Mouse (Mus musculus): ENCODE data around the gene Tlr6. TPM values are rescaled to one million over a fixed set of nuclear protein-coding genes. Genes with fewer than 3 reads are reported as not detected.
A peak's percentile ranks its signal among the peaks of the same experiment; 100 is the strongest.

The Tlr6 gene
- total RNA-seq, 4 experiments from 2014 or later: 0.16 to 0.34 (median 0.29) TPM

GRCm38 (mm10) chr5:64932775-64933174 lies 27.1 kb downstream of the Tlr6 start:
- no peak for DNase-seq (ENCODE audit: low spot score in 2 of 2)

GRCm38 (mm10) chr5:64932215-64932614 lies 27.7 kb downstream of the Tlr6 start:
- DNase-seq (ENCODE audit: low spot score in 2 of 2): no peak

DNA sequence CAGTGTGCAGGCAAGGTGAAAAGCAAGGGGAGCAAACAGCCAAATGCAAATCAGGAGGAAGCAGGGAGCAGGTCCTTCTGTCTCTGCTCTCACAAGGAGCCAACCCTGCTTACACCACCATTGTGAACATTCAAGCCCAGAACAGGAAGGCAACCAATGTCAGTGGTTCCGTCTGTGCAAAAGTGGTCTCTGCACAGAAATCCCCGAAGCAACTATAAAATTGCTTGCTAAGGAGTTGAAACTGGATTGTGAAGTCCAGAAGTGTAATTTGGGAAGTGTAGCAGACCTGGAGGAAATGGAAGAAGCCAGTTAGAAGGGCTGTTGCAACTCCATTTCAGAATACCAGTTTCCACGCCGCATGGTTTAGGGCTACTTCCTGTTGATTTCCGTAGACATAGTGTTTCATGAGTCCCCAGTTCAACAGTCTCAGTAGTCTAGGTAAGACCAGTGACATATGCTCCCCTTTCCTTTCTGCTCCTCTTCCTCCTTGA lies 37.0 kb downstream of the Tlr6 start:
- no peak for DNase-seq (ENCODE audit: low spot score in 2 of 2)

DNA sequence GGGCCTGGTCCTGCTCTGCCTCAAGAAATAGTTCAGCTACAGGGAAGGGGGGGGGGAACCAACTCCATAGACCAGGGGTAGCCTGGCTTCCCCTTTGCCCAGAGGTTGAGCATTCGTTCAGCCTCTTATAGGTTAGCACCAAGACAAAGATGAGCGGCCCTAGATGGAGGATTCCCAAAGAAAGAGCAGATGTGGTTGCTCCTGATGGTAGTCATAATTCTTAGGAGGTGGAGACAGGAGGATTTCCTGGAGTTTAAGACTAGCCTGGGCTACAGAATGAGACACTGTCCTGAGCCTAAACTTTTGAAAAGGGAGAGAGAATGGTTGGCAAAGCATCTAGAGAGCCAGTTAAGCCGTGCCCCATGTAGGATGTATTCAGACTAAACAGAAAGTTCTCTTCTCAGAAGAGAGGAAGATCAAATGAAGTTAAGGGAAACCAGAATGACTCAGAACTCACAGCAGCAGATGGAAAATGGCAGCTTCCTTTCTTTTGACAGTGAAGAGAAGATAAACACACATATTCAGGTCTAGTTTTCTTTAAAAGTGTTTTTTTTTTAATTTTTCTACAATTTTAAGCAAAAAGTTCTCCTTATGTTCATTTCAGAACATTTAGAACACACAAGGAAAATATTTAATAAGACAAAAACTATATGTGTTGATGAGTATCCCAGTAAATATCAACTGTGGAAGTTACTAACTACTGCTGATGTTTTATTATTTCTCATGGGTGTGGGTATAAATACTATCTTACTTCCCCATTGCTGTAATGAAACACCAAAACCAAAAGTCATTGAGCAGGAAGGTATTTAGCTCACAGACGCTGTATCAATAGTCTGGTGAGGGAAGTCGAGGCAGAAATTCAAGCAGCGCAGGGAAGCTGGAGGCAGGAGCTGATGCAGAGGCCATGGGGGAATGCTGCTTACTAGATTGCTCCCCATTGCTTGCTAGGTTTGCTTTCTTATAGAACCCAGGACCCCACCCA lies 41.0 kb downstream of the Tlr6 start:
- no peak for DNase-seq (ENCODE audit: low spot score in 2 of 2)

GRCm38 (mm10) chr5:64917721-64918120 lies 42.2 kb downstream of the Tlr6 start:
- no peak for DNase-seq (ENCODE audit: low spot score in 2 of 2)

DNA sequence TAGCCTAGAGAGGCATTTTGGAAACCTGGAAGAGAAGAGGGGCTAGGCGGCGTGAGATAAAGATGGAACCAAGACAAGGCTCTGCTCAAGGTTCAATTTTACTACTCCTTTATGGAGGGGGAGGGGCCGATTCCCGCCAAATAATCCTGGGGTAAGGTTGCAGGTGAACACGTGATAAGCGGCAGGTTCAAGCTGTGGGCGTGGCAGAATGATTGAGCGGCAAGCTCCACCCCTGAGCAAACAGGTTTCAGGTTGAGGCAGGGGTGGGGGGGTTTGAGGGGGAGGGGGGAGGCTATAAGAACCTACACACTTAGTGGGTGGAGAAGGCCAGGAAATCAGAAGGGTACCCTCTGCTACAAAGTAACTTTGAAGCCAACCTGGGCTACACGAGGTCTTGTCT lies 42.7 kb downstream of the Tlr6 start:
- no peak for DNase-seq (ENCODE audit: low spot score in 2 of 2)

DNA sequence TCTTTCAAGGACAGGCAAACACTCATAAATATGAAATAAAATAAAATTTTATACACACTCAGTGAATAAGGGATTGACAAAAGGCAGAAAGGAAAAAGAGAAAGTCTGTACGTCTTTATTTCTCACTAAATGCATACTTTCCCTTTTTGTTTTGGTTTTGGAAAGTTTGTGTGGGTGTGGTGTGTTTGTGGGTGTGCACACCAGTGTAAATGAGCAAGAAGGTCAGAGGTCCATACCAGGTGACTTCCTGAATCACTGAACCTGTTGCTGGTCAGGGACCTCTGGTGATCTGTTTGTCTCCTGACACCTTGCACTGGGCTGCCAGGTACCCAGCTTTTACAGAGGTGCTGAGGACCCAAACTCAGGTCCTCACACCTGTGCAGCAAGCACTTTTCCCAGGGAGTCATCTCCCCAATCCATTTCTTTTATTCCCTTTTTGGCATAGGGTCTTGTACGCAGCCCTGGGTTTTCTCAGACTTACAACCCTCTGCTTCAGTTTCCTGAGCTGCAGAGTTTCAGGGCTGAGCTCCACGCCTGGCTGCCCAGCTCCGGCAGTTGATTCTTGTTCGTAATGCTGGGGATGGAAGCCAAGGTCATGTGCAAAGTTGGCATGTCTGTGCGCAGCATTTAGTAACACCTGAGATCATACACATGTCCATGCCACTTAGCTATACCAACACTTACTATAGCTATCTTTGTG lies 51.2 kb downstream of the Tlr6 start:
- DNase-seq (ENCODE audit: low spot score in 2 of 2): no peak

DNA sequence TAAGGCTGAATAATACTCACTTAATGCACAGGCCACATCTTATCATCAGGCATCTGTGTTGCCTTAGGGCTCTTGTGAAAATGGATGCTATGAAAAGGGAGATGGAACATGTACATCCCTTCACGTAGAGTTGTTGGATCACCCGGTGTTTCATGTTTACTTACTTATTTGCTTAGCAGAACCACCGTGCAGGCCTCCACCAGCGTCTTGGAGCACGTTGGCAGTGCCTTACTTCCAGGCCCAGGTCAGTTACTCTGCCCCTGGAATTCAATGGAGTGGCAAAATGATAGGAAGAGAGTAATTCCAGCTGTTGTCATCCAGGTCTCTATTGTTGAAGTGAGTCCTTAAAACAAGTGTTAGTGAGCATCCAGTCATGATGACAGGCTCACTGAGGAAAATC lies 52.0 kb downstream of the Tlr6 start:
- DNase-seq (ENCODE audit: low spot score in 2 of 2): no peak

DNA sequence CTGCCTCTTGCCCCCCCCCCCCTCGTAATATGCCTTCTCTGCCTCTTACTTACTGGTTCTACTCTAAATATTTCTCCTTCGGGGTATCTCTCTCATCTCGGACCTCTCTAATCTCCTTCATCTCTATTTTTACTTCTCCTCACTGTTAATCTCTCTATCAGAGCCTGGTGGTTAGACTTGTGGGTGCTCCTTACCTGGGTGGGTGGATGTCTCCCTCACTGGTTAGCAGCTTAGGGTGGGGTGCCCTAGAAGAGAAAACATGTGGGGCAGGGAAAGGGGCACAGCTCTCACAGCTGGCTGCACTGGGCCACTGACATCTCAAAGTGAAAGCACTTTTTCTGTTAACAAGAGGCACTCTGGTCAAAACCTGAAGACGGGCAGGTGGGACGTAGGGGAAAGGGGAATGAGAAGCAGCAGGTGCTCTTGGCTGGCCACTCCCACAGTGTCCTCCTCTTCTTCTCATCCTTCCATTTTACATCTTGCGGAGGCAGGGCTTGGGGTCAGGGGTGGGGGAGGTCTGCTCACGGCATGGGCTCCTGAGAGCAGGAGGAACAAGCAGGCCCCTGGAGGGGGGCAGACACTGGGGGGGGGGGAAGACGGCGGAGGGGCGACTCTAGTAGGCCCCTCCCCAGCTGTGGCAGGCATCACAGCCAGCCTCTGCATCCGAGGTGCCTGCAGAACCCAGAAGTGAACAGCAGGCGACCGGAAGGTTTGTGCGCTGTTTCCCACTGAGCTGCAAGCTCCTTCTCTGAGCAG lies 54.2 kb downstream of the Tlr6 start:
- no peak for DNase-seq (ENCODE audit: low spot score in 2 of 2)

Small RNAs within 50 kb of the gene (microRNA-seq; reads per million reads assigned to microRNA genes)
- 117 reads per million, percentile 53 among the genes with 10 or more reads in this experiment for gene Mir574

Other genes starting within 250 kb of the Tlr6 start
- gene Klf3, start 156.7 kb downstream of the Tlr6 start, total RNA-seq (2022): 10 to 100 TPM in 2 of 4 experiments, 1 to 10 TPM in 2; 6.7 to 16.3 (median 10.1) TPM
- not detected for gene Tlr1, start 26.5 kb downstream of the Tlr6 start, total RNA-seq (2022)
- 1 to 10 TPM; 2.7 to 9.1 (median 4.0) TPM for gene Fam114a1, start 10.0 kb upstream of the Tlr6 start, total RNA-seq (2022)
- under 1 TPM in 1 of 4 experiments, not detected in 3; 0.25 TPM for gene Tmem156, start 132.0 kb upstream of the Tlr6 start, total RNA-seq (2022)
- 1 to 10 TPM; 4.5 to 6.0 (median 5.6) TPM for gene Klhl5, start 147.4 kb upstream of the Tlr6 start, total RNA-seq (2022)
- 1 to 10 TPM in 3 of 4 experiments, under 1 TPM in 1; 0.56 to 1.4 (median 1.1) TPM for gene Wdr19, start 239.6 kb upstream of the Tlr6 start, total RNA-seq (2022)